Mouse (Mus musculus): Measurements from ENCODE around the gene Olfr1093. TPM values are rescaled to one million over a fixed set of nuclear protein-coding genes. Genes with fewer than 3 reads are reported as not detected.

The Olfr1093 gene
- polyA plus RNA-seq (2014; fragmentation: Nextera tagmentation; extraction: Ambion mirVana): not detected in 2 replicates

GRCm38 (mm10) chr2:86782179-86782578 lies at the start of gene Olfr1093:
TSS of gene Olfr1093 (plus strand) at chr2:86782479.
- H3K9ac ChIP-seq: no peak within 1 kb of the TSS
- H3K4me2 ChIP-seq: no peak within 1 kb of the TSS
- no peak within 1 kb of the TSS for H3K4me3 ChIP-seq (ENCODE audit: low read depth, low read length)
- 60% methylated on average over 2 of the region's 2 CpGs for WGBS
- DNase-seq (no peak), ATAC-seq (ENCODE audit: insufficient read depth) (no peak)
- TF ChIP-seq CTCF (IDR thresholded peaks at IDR 0.05; ENCODE audit: low read depth): no peak
- no peaks in the 10 kb centered on the region for H3K27me3 ChIP-seq (ENCODE audit: insufficient read depth, low read length)
- no peak within 1 kb of the TSS for H3K27ac ChIP-seq (ENCODE audit: low read depth)
- no peaks in the 10 kb centered on the region for H3K36me3 ChIP-seq (ENCODE audit: insufficient read depth)
- no peaks in the 10 kb centered on the region for H3K4me1 ChIP-seq (ENCODE audit: insufficient read depth)
- no peaks in the 10 kb centered on the region for H3K9me3 ChIP-seq (ENCODE audit: low read depth, low read length)

- Histone ChIP-seq H3K9ac (no peak within 1 kb of the TSS), H3K4me1 (ENCODE audit: insufficient read depth) (no peaks in the 10 kb centered on the region), H3K27ac (ENCODE audit: low read depth) (no peak within 1 kb of the TSS), H3K4me3 (ENCODE audit: low read depth, low read length) (no peak within 1 kb of the TSS), H3K9me3 (ENCODE audit: low read depth, low read length) (no peaks in the 10 kb centered on the region), H3K4me2 (no peak within 1 kb of the TSS), H3K27me3 (ENCODE audit: insufficient read depth, low read length) (no peaks in the 10 kb centered on the region), H3K36me3 (ENCODE audit: insufficient read depth) (no peaks in the 10 kb centered on the region)
- no peak for DNase-seq
- no peak for ATAC-seq (ENCODE audit: insufficient read depth)
- TF ChIP-seq CTCF (IDR thresholded peaks at IDR 0.05; ENCODE audit: low read depth): no peak
Observed at GRCm38 (mm10) chr2:86733601-86734000, 48.7 kb upstream of the Olfr1093 start, which contains the start of gene Olfr1089. TSS of gene Olfr1089 (minus strand) at chr2:86733701.

- no peaks in the 10 kb centered on the region for H3K27me3 ChIP-seq (ENCODE audit: insufficient read depth, low read length)
- no peak for TF ChIP-seq CTCF (IDR thresholded peaks at IDR 0.05; ENCODE audit: low read depth)
- H3K4me3 ChIP-seq (ENCODE audit: low read depth, low read length): no peak within 1 kb of the TSS
- no peak within 1 kb of the TSS for H3K27ac ChIP-seq (ENCODE audit: low read depth)
- H3K4me2 ChIP-seq: no peak within 1 kb of the TSS
- ATAC-seq (ENCODE audit: insufficient read depth) (no peak), DNase-seq (no peak)
- 93% methylated on average over 1 of the region's 1 CpGs for WGBS
- no peaks in the 10 kb centered on the region for H3K4me1 ChIP-seq (ENCODE audit: insufficient read depth)
- H3K9ac ChIP-seq: no peak within 1 kb of the TSS
- H3K9me3 ChIP-seq (ENCODE audit: low read depth, low read length): no peaks in the 10 kb centered on the region
- no peaks in the 10 kb centered on the region for H3K36me3 ChIP-seq (ENCODE audit: insufficient read depth)
Observed at GRCm38 (mm10) chr2:86758893-86759292, 23.4 kb upstream of the Olfr1093 start, which contains the start of gene Olfr1090. TSS of gene Olfr1090 (minus strand) at chr2:86758993.

- Histone ChIP-seq H3K9ac (no peak overlapping the region), H3K36me3 (ENCODE audit: insufficient read depth) (no peaks in the 10 kb centered on the region), H3K27ac (ENCODE audit: low read depth) (no peak overlapping the region), H3K27me3 (ENCODE audit: insufficient read depth, low read length) (no peaks in the 10 kb centered on the region), H3K4me2 (no peak overlapping the region), H3K9me3 (ENCODE audit: low read depth, low read length) (no peaks in the 10 kb centered on the region), H3K4me3 (ENCODE audit: low read depth, low read length) (no peak overlapping the region), H3K4me1 (ENCODE audit: insufficient read depth) (no peaks in the 10 kb centered on the region)
- WGBS: 92% methylated on average over 6 of the region's 6 CpGs
- ATAC-seq (ENCODE audit: insufficient read depth) (no peak), DNase-seq (no peak)
- no peak for TF ChIP-seq CTCF (IDR thresholded peaks at IDR 0.05; ENCODE audit: low read depth)
Observed at GRCm38 (mm10) chr2:86761050-86761449, 21.2 kb upstream of the Olfr1093 start.

- Histone ChIP-seq H3K9me3 (ENCODE audit: low read depth, low read length) (no peaks in the 10 kb centered on the region), H3K4me1 (ENCODE audit: insufficient read depth) (no peaks in the 10 kb centered on the region), H3K27ac (ENCODE audit: low read depth) (no peak within 1 kb of the TSS), H3K4me2 (no peak within 1 kb of the TSS), H3K36me3 (ENCODE audit: insufficient read depth) (no peaks in the 10 kb centered on the region), H3K27me3 (ENCODE audit: insufficient read depth, low read length) (no peaks in the 10 kb centered on the region), H3K9ac (no peak within 1 kb of the TSS), H3K4me3 (ENCODE audit: low read depth, low read length) (no peak within 1 kb of the TSS)
- no peak for DNase-seq
- TF ChIP-seq CTCF (IDR thresholded peaks at IDR 0.05; ENCODE audit: low read depth): no peak
- no peak for ATAC-seq (ENCODE audit: insufficient read depth)
Observed at GRCm38 (mm10) chr2:86809918-86810317, 27.6 kb downstream of the Olfr1093 start, which contains the start of gene Olfr141. TSS of gene Olfr141 (minus strand) at chr2:86810018.

GRCm38 (mm10) chr2:86824363-86824762 lies 42.1 kb downstream of the Olfr1093 start, which contains the start of gene Olfr1094:
TSS of gene Olfr1094 (plus strand) at chr2:86824663.
- H3K27me3 ChIP-seq (ENCODE audit: insufficient read depth, low read length): no peaks in the 10 kb centered on the region
- H3K4me1 ChIP-seq (ENCODE audit: insufficient read depth): no peaks in the 10 kb centered on the region
- H3K4me3 ChIP-seq (ENCODE audit: low read depth, low read length): no peak within 1 kb of the TSS
- no peak within 1 kb of the TSS for H3K4me2 ChIP-seq
- ATAC-seq (ENCODE audit: insufficient read depth) (no peak), DNase-seq (no peak)
- TF ChIP-seq CTCF (IDR thresholded peaks at IDR 0.05; ENCODE audit: low read depth): no peak
- H3K9ac ChIP-seq: no peak within 1 kb of the TSS
- H3K9me3 ChIP-seq (ENCODE audit: low read depth, low read length): no peaks in the 10 kb centered on the region
- no peaks in the 10 kb centered on the region for H3K36me3 ChIP-seq (ENCODE audit: insufficient read depth)
- H3K27ac ChIP-seq (ENCODE audit: low read depth): no peak within 1 kb of the TSS

Other genes with a start within 250 kb of the Olfr1093 start
- not detected in 2 replicates for gene Olfr1079, start 240.0 kb upstream of the Olfr1093 start, polyA plus RNA-seq (2014; fragmentation: Nextera tagmentation; extraction: Ambion mirVana)
- gene Olfr1080, start 224.2 kb upstream of the Olfr1093 start, polyA plus RNA-seq (2014; fragmentation: Nextera tagmentation; extraction: Ambion mirVana): not detected in 2 replicates
- not detected in 2 replicates for gene Olfr1082, start 183.5 kb upstream of the Olfr1093 start, polyA plus RNA-seq (2014; fragmentation: Nextera tagmentation; extraction: Ambion mirVana)
- gene Olfr1084, start 142.8 kb upstream of the Olfr1093 start, polyA plus RNA-seq (2014; fragmentation: Nextera tagmentation; extraction: Ambion mirVana): not detected in 2 replicates
- gene Olfr1085, start 120.5 kb upstream of the Olfr1093 start, polyA plus RNA-seq (2014; fragmentation: Nextera tagmentation; extraction: Ambion mirVana): not detected in 2 replicates
- not detected in 2 replicates for gene Olfr1086, start 102.4 kb upstream of the Olfr1093 start, polyA plus RNA-seq (2014; fragmentation: Nextera tagmentation; extraction: Ambion mirVana)
- not detected in 2 replicates for gene Olfr1087, start 84.1 kb upstream of the Olfr1093 start, polyA plus RNA-seq (2014; fragmentation: Nextera tagmentation; extraction: Ambion mirVana)
- gene Olfr1089, start 48.8 kb upstream of the Olfr1093 start, polyA plus RNA-seq (2014; fragmentation: Nextera tagmentation; extraction: Ambion mirVana): not detected in 2 replicates
- not detected in 2 replicates for gene Olfr1090, start 23.5 kb upstream of the Olfr1093 start, polyA plus RNA-seq (2014; fragmentation: Nextera tagmentation; extraction: Ambion mirVana)
- not detected in 2 replicates for gene Olfr141, start 27.5 kb downstream of the Olfr1093 start, polyA plus RNA-seq (2014; fragmentation: Nextera tagmentation; extraction: Ambion mirVana)
- gene Olfr1094, start 42.2 kb downstream of the Olfr1093 start, polyA plus RNA-seq (2014; fragmentation: Nextera tagmentation; extraction: Ambion mirVana): not detected in 2 replicates
- not detected in 2 replicates for gene Olfr1095, start 69.2 kb downstream of the Olfr1093 start, polyA plus RNA-seq (2014; fragmentation: Nextera tagmentation; extraction: Ambion mirVana)
- gene Gm13723, start 92.3 kb downstream of the Olfr1093 start, polyA plus RNA-seq (2014; fragmentation: Nextera tagmentation; extraction: Ambion mirVana): not detected in 2 replicates
- gene Olfr1097, start 109.7 kb downstream of the Olfr1093 start, polyA plus RNA-seq (2014; fragmentation: Nextera tagmentation; extraction: Ambion mirVana): not detected in 2 replicates
- gene Olfr1098, start 142.1 kb downstream of the Olfr1093 start, polyA plus RNA-seq (2014; fragmentation: Nextera tagmentation; extraction: Ambion mirVana): not detected in 2 replicates
- gene Olfr1099, start 178.2 kb downstream of the Olfr1093 start, polyA plus RNA-seq (2014; fragmentation: Nextera tagmentation; extraction: Ambion mirVana): not detected in 2 replicates
- not detected in 2 replicates for gene Olfr1100, start 197.5 kb downstream of the Olfr1093 start, polyA plus RNA-seq (2014; fragmentation: Nextera tagmentation; extraction: Ambion mirVana)
- gene Olfr1101, start 208.7 kb downstream of the Olfr1093 start, polyA plus RNA-seq (2014; fragmentation: Nextera tagmentation; extraction: Ambion mirVana): not detected in 2 replicates
- gene Olfr1102, start 215.9 kb downstream of the Olfr1093 start, polyA plus RNA-seq (2014; fragmentation: Nextera tagmentation; extraction: Ambion mirVana): not detected in 2 replicates
- gene Olfr1104, start 244.6 kb downstream of the Olfr1093 start, polyA plus RNA-seq (2014; fragmentation: Nextera tagmentation; extraction: Ambion mirVana): not detected in 2 replicates

Measured in lung, embryonic 14.5 days (tissue).